Mouse (Mus musculus) neural tube, embryonic 15.5 days (tissue): ENCODE results near the gene Adgrg1. TPM values are rescaled to one million over a fixed set of nuclear protein-coding genes. Genes with fewer than 3 reads are reported as not detected.
"Not testable (repeated sequence)": the region's sequence is repeated elsewhere in the genome, so short reads cannot be mapped to it uniquely, and the experiment has no call there.

Experiments
- ATAC-seq: fragments of 200-750 bp; cut with Nextera tagmentation; 2 replicates; pipeline ENCODE4 v1.8.0; 2017; ENCODE audit warnings: mild to moderate bottlenecking, moderate TSS enrichment, moderate library complexity; ENCODE audit not compliant: low FRiP score
- H3K27ac ChIP-seq: fragments of 300-500 bp; sonication (generic); replicated peaks from 2 replicates; pipeline ENCODE4 v1.5.1; 2015; ENCODE audit warnings: mild to moderate bottlenecking, inconsistent platforms
- H3K27me3 ChIP-seq: fragments of 300-500 bp; sonication (generic); replicated peaks from 2 replicates; pipeline ENCODE4 v1.6.1; 2015; ENCODE audit warnings: inconsistent platforms
- H3K36me3 ChIP-seq: fragments of 300-500 bp; sonication (generic); 2 replicates; pipeline ENCODE4 v1.6.1; 2015; ENCODE audit warnings: inconsistent platforms
- H3K4me1 ChIP-seq: fragments of 300-500 bp; sonication (generic); 2 replicates; pipeline ENCODE4 v1.6.1; 2015; ENCODE audit warnings: inconsistent platforms
- H3K4me2 ChIP-seq: fragments of 300-500 bp; sonication (generic); 2 replicates; pipeline ENCODE4 v1.6.1; 2015; ENCODE audit warnings: inconsistent platforms, mild to moderate bottlenecking, moderate library complexity
- H3K4me3 ChIP-seq: fragments of 300-500 bp; sonication (generic); replicated peaks from 2 replicates; pipeline ENCODE4 v1.5.1; 2015; ENCODE audit warnings: mild to moderate bottlenecking, inconsistent platforms
- H3K9ac ChIP-seq: fragments of 300-500 bp; sonication (generic); replicated peaks from 2 replicates; pipeline ENCODE4 v1.6.1; 2015; ENCODE audit warnings: mild to moderate bottlenecking, inconsistent platforms
- H3K9me3 ChIP-seq: fragments of 300-500 bp; sonication (generic); replicated peaks from 2 replicates; pipeline ENCODE4 v1.6.1; 2016; ENCODE audit warnings: inconsistent platforms
- whole genome bisulfite sequencing: fragments of 180-500 bp; shearing (Covaris S2); methylation state at CpG from one replicate; pipeline ENCODE4 v1.1.7; 2015; ENCODE audit warnings: mixed read lengths; 5-methylcytosine and 5-hydroxymethylcytosine counted together
- polyA plus RNA-seq: library from polyadenylated mRNA; unstranded; fragments of >200 nt; fragmentation: Nextera tagmentation; extraction: Ambion mirVana; gene quantifications from 2 replicates; pipeline ENCODE4 v1.2.1, GENCODE M21; 2015

The Adgrg1 gene
- polyA plus RNA-seq, 1 experiment from 2014 or later, result 80.9 TPM

GRCm38 (mm10) chr8:95020293-95020777 lies 45.8 kb downstream of the Adgrg1 start:
- H3K27ac ChIP-seq, result no peak overlapping the region
- H3K27me3 ChIP-seq, result no peaks in the 10 kb centered on the region
- peaks cover 3% of the 10 kb centered on the region; the same call in 1 of the 2 replicates for H3K4me1 ChIP-seq
- no peaks in the 10 kb centered on the region for H3K36me3 ChIP-seq
- ATAC-seq, result no peak
- 70% methylated on average over 12 of the region's 12 CpGs for WGBS
- H3K9me3 ChIP-seq, result no peaks in the 10 kb centered on the region; the same call in 1 of the 2 replicates
- H3K4me2 ChIP-seq, result 0 out of 2 replicates have a peak overlapping the region, but pooled peaks have one; percentile 5
- H3K9ac ChIP-seq, result no peak overlapping the region
- H3K4me3 ChIP-seq, result no peak overlapping the region

GRCm38 (mm10) chr8:95020821-95021220 lies 46.3 kb downstream of the Adgrg1 start:
- Histone ChIP-seq H3K27me3 (no peaks in the 10 kb centered on the region), H3K36me3 (no peaks in the 10 kb centered on the region), H3K4me3 (no peak overlapping the region), H3K9me3 (no peaks in the 10 kb centered on the region; the same call in 1 of the 2 replicates), H3K4me1 (peaks cover 3% of the 10 kb centered on the region; the same call in 1 of the 2 replicates), H3K27ac (no peak overlapping the region), H3K9ac (no peak overlapping the region), H3K4me2 (no peak overlapping the region)
- 88% methylated on average over 10 of the region's 10 CpGs for WGBS
- ATAC-seq, result no peak

GRCm38 (mm10) chr8:95023201-95023600 lies 48.6 kb downstream of the Adgrg1 start:
- Histone ChIP-seq H3K36me3 (no peaks in the 10 kb centered on the region), H3K4me1 (no peaks in the 10 kb centered on the region), H3K27ac (no peak overlapping the region), H3K27me3 (no peaks in the 10 kb centered on the region), H3K4me2 (no peak overlapping the region), H3K4me3 (no peak overlapping the region), H3K9ac (no peak overlapping the region), H3K9me3 (no peaks in the 10 kb centered on the region; the same call in 1 of the 2 replicates)
- ATAC-seq, result no peak
- WGBS, result 35% methylated on average over 8 of the region's 8 CpGs

- H3K36me3 ChIP-seq, result no peaks in the 10 kb centered on the region
- no peak overlapping the region for H3K9ac ChIP-seq
- H3K27me3 ChIP-seq, result no peaks in the 10 kb centered on the region
- H3K4me1 ChIP-seq, result no peaks in the 10 kb centered on the region
- no peak overlapping the region for H3K27ac ChIP-seq
- ATAC-seq, result no peak
- 76% methylated on average over 4 of the region's 4 CpGs for WGBS
- H3K4me3 ChIP-seq, result no peak overlapping the region
- H3K4me2 ChIP-seq, result no peak overlapping the region
- H3K9me3 ChIP-seq, result no peaks in the 10 kb centered on the region; the same call in 1 of the 2 replicates
Measured at GRCm38 (mm10) chr8:95024387-95024786, 49.8 kb downstream of the Adgrg1 start.

GRCm38 (mm10) chr8:95025421-95025820 lies 50.9 kb downstream of the Adgrg1 start:
- WGBS, result 64% methylated on average over 2 of the region's 2 CpGs
- Histone ChIP-seq H3K27ac (no peak overlapping the region), H3K4me1 (no peaks in the 10 kb centered on the region), H3K36me3 (no peaks in the 10 kb centered on the region), H3K4me2 (no peak overlapping the region), H3K27me3 (no peaks in the 10 kb centered on the region), H3K9ac (no peak overlapping the region), H3K4me3 (no peak overlapping the region), H3K9me3 (no peaks in the 10 kb centered on the region; the same call in 1 of the 2 replicates)
- ATAC-seq, result no peak

GRCm38 (mm10) chr8:95028391-95028790 lies 53.8 kb downstream of the Adgrg1 start:
- not testable (repeated sequence) for H3K4me2 ChIP-seq, H3K27me3 ChIP-seq, H3K9ac ChIP-seq, H3K4me3 ChIP-seq, H3K36me3 ChIP-seq, H3K9me3 ChIP-seq, H3K27ac ChIP-seq, H3K4me1 ChIP-seq, ATAC-seq
- 64% methylated on average over 7 of the region's 7 CpGs for WGBS

GRCm38 (mm10) chr8:95037106-95037925 lies 62.8 kb downstream of the Adgrg1 start:
- Histone ChIP-seq H3K27me3 (no peaks in the 10 kb centered on the region), H3K27ac (no peak overlapping the region), H3K4me1 (no peaks in the 10 kb centered on the region), H3K9ac (no peak overlapping the region), H3K9me3 (no peaks in the 10 kb centered on the region), H3K4me2 (no peak overlapping the region), H3K4me3 (no peak overlapping the region), H3K36me3 (no peaks in the 10 kb centered on the region)
- 71% methylated on average over 7 of the region's 7 CpGs for WGBS
- ATAC-seq, result no peak; the same call in 1 of the 2 replicates

- H3K9ac ChIP-seq, result no peak overlapping the region
- H3K4me2 ChIP-seq, result no peak overlapping the region
- WGBS, result 70% methylated on average over 6 of the region's 6 CpGs
- H3K4me1 ChIP-seq, result no peaks in the 10 kb centered on the region
- no peak overlapping the region for H3K27ac ChIP-seq
- no peaks in the 10 kb centered on the region for H3K36me3 ChIP-seq
- no peak for ATAC-seq
- no peaks in the 10 kb centered on the region for H3K27me3 ChIP-seq
- no peaks in the 10 kb centered on the region for H3K9me3 ChIP-seq
- H3K4me3 ChIP-seq, result no peak overlapping the region
Measured at GRCm38 (mm10) chr8:95041883-95042784, 67.6 kb downstream of the Adgrg1 start.

GRCm38 (mm10) chr8:95044811-95045210 lies 70.3 kb downstream of the Adgrg1 start:
- 57% methylated on average over 4 of the region's 4 CpGs for WGBS
- H3K27ac ChIP-seq, result no peak overlapping the region

GRCm38 (mm10) chr8:95046982-95047381 lies 72.4 kb downstream of the Adgrg1 start:
- Histone ChIP-seq H3K9me3 (no peaks in the 10 kb centered on the region), H3K27ac (no peak overlapping the region), H3K4me3 (no peak overlapping the region), H3K9ac (no peak overlapping the region), H3K36me3 (no peaks in the 10 kb centered on the region), H3K4me2 (no peak overlapping the region), H3K27me3 (no peaks in the 10 kb centered on the region), H3K4me1 (peaks cover 7% of the 10 kb centered on the region; the same call in 1 of the 2 replicates)
- WGBS, result 79% methylated on average over 3 of the region's 3 CpGs
- no peak for ATAC-seq

More at GRCm38 (mm10) chr8:95044811-95045210, 70.3 kb downstream of the Adgrg1 start:
- no peaks in the 10 kb centered on the region for H3K9me3 ChIP-seq
- H3K4me1 ChIP-seq, result peaks cover 7% of the 10 kb centered on the region; the same call in 1 of the 2 replicates
- no peak overlapping the region for H3K4me3 ChIP-seq
- H3K9ac ChIP-seq, result no peak overlapping the region
- H3K36me3 ChIP-seq, result no peaks in the 10 kb centered on the region
- H3K27me3 ChIP-seq, result no peaks in the 10 kb centered on the region
- no peak overlapping the region for H3K4me2 ChIP-seq
- ATAC-seq, result no peak

GRCm38 (mm10) chr8:95047884-95048680 lies 73.5 kb downstream of the Adgrg1 start:
- WGBS, result 58% methylated on average over 6 of the region's 6 CpGs
- no peak overlapping the region for H3K4me3 ChIP-seq

More at GRCm38 (mm10) chr8:95047884-95048680, 73.5 kb downstream of the Adgrg1 start:
- no peaks in the 10 kb centered on the region for H3K27me3 ChIP-seq
- no peaks in the 10 kb centered on the region for H3K36me3 ChIP-seq
- no peak overlapping the region for H3K27ac ChIP-seq
- no peak overlapping the region for H3K4me2 ChIP-seq
- no peaks in the 10 kb centered on the region for H3K9me3 ChIP-seq
- no peak overlapping the region for H3K9ac ChIP-seq
- H3K4me1 ChIP-seq, result peaks cover 7% of the 10 kb centered on the region; the same call in 1 of the 2 replicates
- ATAC-seq, result peak; percentile 69; the same call in 1 of the 2 replicates
